Mouse (Mus musculus) small intestine, adult 2 months (tissue): Measurements from ENCODE around the gene Rptor. TPM values are rescaled to one million over a fixed set of nuclear protein-coding genes. Genes with fewer than 3 reads are reported as not detected.

Source experiments
- H3K27ac ChIP-seq: fragments of 200-500 bp; 2 replicates; pipeline ENCODE4 v1.5.1; 2012; ENCODE audit warnings: low read depth, low read length, control low read depth, inconsistent platforms; ENCODE audit not compliant: insufficient read depth
- H3K27me3 ChIP-seq: fragments of 200-500 bp; 2 replicates; pipeline ENCODE4 v1.6.1; 2012; ENCODE audit warnings: mild to moderate bottlenecking, moderate library complexity, low read length, inconsistent platforms; ENCODE audit not compliant: control insufficient read depth, insufficient read depth
- H3K36me3 ChIP-seq: fragments of 200-500 bp; 2 replicates; pipeline ENCODE4 v1.6.1; 2012; ENCODE audit warnings: mild to moderate bottlenecking, low read length, control low read depth, inconsistent platforms; ENCODE audit not compliant: control insufficient read depth, insufficient read depth
- H3K4me1 ChIP-seq: fragments of 200-500 bp; 2 replicates; pipeline ENCODE4 v1.6.1; 2012; ENCODE audit warnings: low read length, inconsistent platforms, mixed read lengths; ENCODE audit not compliant: control insufficient read depth, insufficient read depth, insufficient read length
- H3K4me3 ChIP-seq: fragments of 200-500 bp; 2 replicates; pipeline ENCODE4 v1.5.1; 2012; ENCODE audit warnings: low read depth, mild to moderate bottlenecking, control low read depth, inconsistent platforms, low read length, moderate library complexity
- CTCF ChIP-seq: fragments of 200-500 bp; IDR thresholded peaks from 2 replicates; pipeline ENCODE4 v1.5.1; 2012; ENCODE audit warnings: low read depth, mild to moderate bottlenecking, control low read depth, inconsistent platforms, low read length, moderate library complexity, mixed read lengths; ENCODE audit not compliant: insufficient replicate concordance, insufficient read length; ENCODE audit errors: extremely low read depth
- POLR2A ChIP-seq: fragments of 200-500 bp; IDR thresholded peaks from 2 replicates; pipeline ENCODE4 v1.6.1; 2012; ENCODE audit warnings: low read depth, mild to moderate bottlenecking, control low read depth, inconsistent platforms, low read length, moderate library complexity
- WGBS: fragments of 180-500 bp; shearing (Covaris S2); methylation state at CpG from one replicate; pipeline ENCODE4 v1.1.7; 2018; 5-methylcytosine and 5-hydroxymethylcytosine counted together
- polyA plus RNA-seq: library from polyadenylated mRNA; depleted of rRNA; stranded (reverse); fragments of >200 nt; gene quantifications from 2 replicates; pipeline ENCODE4 v1.2.3, GENCODE M21; 2012

Gene Rptor
- polyA plus RNA-seq, 1 experiment = 26.8 TPM

DNA sequence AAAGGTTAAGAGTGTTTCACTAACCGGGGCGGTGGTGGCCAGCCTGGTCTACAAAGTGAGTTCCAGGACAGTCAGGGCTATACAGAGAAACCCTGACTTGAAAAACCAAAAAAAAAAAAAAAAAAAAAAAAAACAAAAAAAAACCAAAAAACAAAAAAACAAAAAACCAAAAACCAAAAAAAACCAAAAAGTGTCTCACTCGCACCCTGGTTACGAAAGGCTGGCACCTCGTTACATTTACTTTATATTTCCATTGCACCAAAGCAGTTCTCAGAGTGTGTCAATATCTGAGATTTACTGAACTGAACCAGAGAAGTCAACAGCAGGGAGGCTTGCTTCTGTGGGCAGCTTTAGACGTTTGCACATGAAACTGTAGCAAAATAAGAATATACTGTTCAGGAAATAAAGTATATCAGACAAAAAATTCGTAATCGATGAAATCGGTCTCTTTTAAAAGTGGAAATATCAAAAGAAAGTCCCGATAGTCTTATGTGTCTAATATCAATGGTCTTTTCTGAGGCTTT is 466 bp upstream of the Rptor start:
- Histone ChIP-seq H3K27ac (no peak overlapping the region), H3K4me1 (peaks cover 4% of the 10 kb centered on the region; the same call in 1 of the 2 replicates), H3K36me3 (no peaks in the 10 kb centered on the region), H3K27me3 (no peaks in the 10 kb centered on the region), H3K4me3 (no peak overlapping the region)
- WGBS = 37% methylated on average over 10 of the region's 10 CpGs
- TF ChIP-seq POLR2A (no peak), CTCF (no peak)

DNA sequence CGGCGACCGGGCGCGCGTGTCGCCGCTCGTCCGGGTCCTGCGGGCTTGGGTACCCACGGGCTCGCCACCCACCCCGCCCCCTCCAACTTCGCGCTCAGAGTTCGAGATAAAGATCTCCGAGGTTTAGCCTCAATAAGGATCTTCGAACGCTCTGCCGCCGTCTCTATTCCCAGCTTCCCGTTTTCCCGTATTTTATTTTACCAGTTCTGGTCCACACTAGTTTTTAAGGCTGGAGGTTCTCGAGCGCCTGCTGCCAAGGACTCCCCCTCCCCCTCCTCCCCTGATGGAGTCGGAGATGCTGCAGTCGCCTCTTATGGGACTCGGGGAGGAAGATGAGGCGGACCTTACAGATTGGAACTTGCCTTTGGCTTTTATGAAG is 811 bp downstream of the Rptor start:
- Histone ChIP-seq H3K36me3 (no peaks in the 10 kb centered on the region), H3K4me3 (peak overlapping the region; percentile 69), H3K27me3 (no peaks in the 10 kb centered on the region), H3K4me1 (peaks cover 4% of the 10 kb centered on the region; the same call in 1 of the 2 replicates), H3K27ac (no peak overlapping the region)
- no peak for TF ChIP-seq CTCF
- no peak for TF ChIP-seq POLR2A
- WGBS = under 1% methylated on average over 30 of the region's 30 CpGs

GRCm38 (mm10) chr11:119607464-119607863 is 4.8 kb downstream of the Rptor start:
- WGBS = 85% methylated on average over 5 of the region's 5 CpGs
- Histone ChIP-seq H3K4me1 (peaks cover 7% of the 10 kb centered on the region; the same call in 1 of the 2 replicates), H3K36me3 (no peaks in the 10 kb centered on the region; the same call in 1 of the 2 replicates), H3K27me3 (no peaks in the 10 kb centered on the region), H3K27ac (no peak overlapping the region), H3K4me3 (no peak overlapping the region)
- TF ChIP-seq POLR2A = no peak
- TF ChIP-seq CTCF = no peak

DNA sequence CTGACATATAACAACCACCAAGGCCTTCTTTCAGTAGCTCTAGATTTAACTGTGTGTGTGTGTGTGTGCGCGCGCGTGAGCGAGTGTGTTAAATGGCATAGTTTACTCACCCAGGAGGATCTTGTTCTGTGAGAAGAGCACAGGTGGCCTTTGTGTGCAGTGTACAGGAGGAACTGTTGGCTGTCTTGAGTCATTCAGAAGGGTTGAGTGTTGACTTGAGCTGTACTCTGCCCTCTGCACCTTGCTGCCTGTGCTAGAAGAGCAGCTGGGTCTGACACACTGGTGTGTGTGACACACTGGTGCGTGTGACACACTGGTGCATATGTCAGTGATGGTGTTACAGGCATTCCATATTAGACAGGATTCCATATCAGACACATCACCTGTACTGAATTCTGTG is 8.8 kb downstream of the Rptor start:
- H3K4me3 ChIP-seq = no peak overlapping the region
- WGBS = 67% methylated on average over 6 of the region's 6 CpGs
- H3K27ac ChIP-seq = peak overlapping the region; percentile 47; the same call in 1 of the 2 replicates
- no peaks in the 10 kb centered on the region; the same call in 1 of the 2 replicates for H3K36me3 ChIP-seq
- peaks cover 3% of the 10 kb centered on the region; the same call in 1 of the 2 replicates for H3K4me1 ChIP-seq
- TF ChIP-seq CTCF = no peak
- TF ChIP-seq POLR2A = no peak
- H3K27me3 ChIP-seq = no peaks in the 10 kb centered on the region

GRCm38 (mm10) chr11:119612179-119612578 is 9.5 kb downstream of the Rptor start:
- 91% methylated on average over 3 of the region's 3 CpGs for WGBS
- no peak for TF ChIP-seq CTCF
- no peak for TF ChIP-seq POLR2A
- no peaks in the 10 kb centered on the region; the same call in 1 of the 2 replicates for H3K36me3 ChIP-seq
- H3K27me3 ChIP-seq = no peaks in the 10 kb centered on the region
- H3K4me1 ChIP-seq = peaks cover 3% of the 10 kb centered on the region; the same call in 1 of the 2 replicates
- no peak overlapping the region for H3K4me3 ChIP-seq
- H3K27ac ChIP-seq = no peak overlapping the region

GRCm38 (mm10) chr11:119615087-119615486 is 12.4 kb downstream of the Rptor start:
- H3K4me3 ChIP-seq = no peak overlapping the region
- H3K36me3 ChIP-seq = no peaks in the 10 kb centered on the region
- no peak overlapping the region for H3K27ac ChIP-seq
- peaks cover 3% of the 10 kb centered on the region; the same call in 1 of the 2 replicates for H3K4me1 ChIP-seq
- H3K27me3 ChIP-seq = no peaks in the 10 kb centered on the region
- no peak for TF ChIP-seq CTCF
- TF ChIP-seq POLR2A = no peak
- 78% methylated on average over 7 of the region's 7 CpGs for WGBS

DNA sequence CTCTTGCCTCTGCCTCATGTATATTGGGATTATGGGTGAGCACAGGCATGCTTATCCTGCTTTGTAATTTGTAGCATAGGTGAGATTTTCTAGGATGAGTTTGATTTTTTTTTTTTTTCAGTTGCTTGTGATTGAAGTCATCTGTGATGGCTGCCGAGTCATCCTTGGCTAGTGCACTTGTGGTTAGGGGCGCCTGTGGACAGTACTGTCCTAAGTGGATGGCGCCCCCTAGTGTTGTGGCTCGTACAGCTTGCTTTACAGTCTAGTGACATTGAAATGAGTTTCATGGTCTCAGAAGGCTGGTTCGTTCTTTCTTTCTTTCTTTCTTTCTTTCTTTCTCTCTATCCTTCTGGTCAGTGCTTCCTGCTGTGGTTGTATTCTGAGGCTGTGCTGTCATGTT is 16.1 kb downstream of the Rptor start:
- H3K36me3 ChIP-seq = no peaks in the 10 kb centered on the region
- H3K27ac ChIP-seq = no peak overlapping the region
- no peak for TF ChIP-seq POLR2A
- TF ChIP-seq CTCF = peak; percentile 70; the same call in 1 of the 2 replicates
- no peak overlapping the region for H3K4me3 ChIP-seq
- no peaks in the 10 kb centered on the region for H3K27me3 ChIP-seq
- 34% methylated on average over 5 of the region's 5 CpGs for WGBS
- H3K4me1 ChIP-seq = peaks cover 2% of the 10 kb centered on the region; the same call in 1 of the 2 replicates
